Mouse (Mus musculus): ENCODE measurements around the gene Agbl1. TPM values are rescaled to one million over a fixed set of nuclear protein-coding genes. Genes with fewer than 3 reads are reported as not detected.
"Not testable (repeated sequence)": the region's sequence is repeated elsewhere in the genome, so short reads cannot be mapped to it uniquely, and the experiment has no call there.

The Agbl1 gene
- total RNA-seq, 2 experiments from 2014 or later: 0.30 to 0.38 TPM

DNA sequence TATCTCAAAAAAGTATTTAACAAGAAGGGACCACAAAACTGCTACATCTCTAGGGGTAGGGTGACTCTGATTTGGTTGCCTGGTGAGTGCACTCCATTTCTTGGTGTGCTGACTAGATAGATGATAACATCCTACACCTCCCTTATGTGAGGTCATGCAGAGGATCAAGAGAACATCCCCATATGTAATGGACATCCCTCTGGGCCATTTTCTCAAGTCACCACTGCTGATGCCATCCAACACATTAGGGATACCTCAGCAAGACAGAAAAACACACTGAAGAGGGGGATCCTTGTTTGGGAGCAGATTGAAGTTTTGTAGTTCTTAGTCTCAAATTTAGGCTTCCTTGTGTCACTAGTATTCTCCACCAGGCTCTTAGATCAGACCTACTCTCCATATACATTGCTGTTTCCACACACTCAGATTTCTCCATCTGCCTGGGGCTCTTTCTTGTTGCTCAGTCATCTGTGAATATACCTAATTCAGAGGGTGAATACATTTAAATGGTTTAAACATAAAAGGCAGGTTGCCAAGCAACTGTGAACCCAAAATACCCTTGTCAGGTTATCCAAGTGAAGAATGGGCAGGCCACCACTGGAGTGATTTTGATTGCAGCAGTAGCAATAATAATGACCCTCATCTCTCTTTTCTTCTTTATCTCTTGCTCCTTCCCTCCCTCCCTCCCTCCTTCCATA lies 331.0 kb downstream of the Agbl1 start:
- no peak for DNase-seq (ENCODE audit: extremely low spot score in 1 of 2, low spot score in 1 of 2)

- DNase-seq (ENCODE audit: extremely low spot score in 1 of 2, low spot score in 1 of 2): no peak
Measured at GRCm38 (mm10) chr7:76562506-76562905, 332.8 kb downstream of the Agbl1 start.

- DNase-seq (ENCODE audit: extremely low spot score in 1 of 2, low spot score in 1 of 2): no peak
Measured at GRCm38 (mm10) chr7:76594566-76595079, 364.9 kb downstream of the Agbl1 start.

- no peak for DNase-seq (ENCODE audit: extremely low spot score in 1 of 2, low spot score in 1 of 2)
Measured at GRCm38 (mm10) chr7:76597812-76598211, 368.1 kb downstream of the Agbl1 start.

DNA sequence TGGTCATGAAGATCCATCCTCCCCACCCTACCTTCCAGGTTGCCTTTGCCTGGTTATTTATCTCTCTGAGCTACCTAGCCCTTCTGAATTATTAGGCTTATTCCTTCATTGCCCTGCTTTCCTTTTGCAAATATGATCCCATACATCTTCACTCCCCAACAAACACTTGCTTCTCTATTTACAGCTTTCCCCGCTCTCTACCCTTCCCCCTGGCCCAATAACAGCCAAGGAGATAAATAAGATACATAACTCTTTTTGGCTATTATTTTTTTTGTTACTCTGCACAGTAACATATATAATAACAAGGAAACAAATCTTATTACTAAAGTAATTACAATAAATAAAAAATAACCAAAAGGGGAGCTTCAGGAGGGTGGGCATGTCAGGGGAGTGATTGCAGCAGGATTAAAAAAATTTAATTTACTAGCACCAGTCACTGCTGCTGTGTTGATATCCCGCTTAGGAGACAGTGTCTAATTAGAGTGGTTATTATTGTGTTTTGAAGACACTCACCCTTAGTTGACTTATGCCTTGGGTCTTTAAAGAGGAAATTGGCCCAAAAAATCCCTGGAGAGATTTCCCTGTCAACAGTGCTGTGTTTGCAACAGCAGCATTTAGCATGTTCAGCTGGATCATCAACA lies 370.5 kb downstream of the Agbl1 start:
- DNase-seq (ENCODE audit: extremely low spot score in 1 of 2, low spot score in 1 of 2): no peak

DNA sequence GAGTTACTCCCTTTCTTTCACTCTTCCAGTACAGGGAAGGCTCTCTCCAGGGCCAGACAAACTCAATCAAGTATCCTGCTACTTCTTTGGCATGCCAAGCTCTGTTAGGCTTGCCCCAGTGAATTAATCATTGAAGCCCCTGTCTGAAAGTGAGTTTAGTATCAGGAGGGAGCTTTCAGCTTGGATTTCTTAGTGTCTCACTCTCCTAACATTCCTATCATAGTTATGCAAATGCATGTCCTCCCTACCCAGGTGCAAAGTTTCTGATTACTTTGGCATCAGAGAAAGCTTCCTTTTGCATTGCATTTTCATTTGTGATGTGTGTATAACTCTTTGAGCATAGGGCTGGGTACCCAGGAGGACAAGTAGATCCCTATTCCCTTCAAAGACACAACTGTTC lies 399.8 kb downstream of the Agbl1 start:
- no peak for DNase-seq (ENCODE audit: extremely low spot score in 1 of 2, low spot score in 1 of 2)

GRCm38 (mm10) chr7:76650984-76651383 lies 421.3 kb downstream of the Agbl1 start:
- DNase-seq (ENCODE audit: extremely low spot score in 1 of 2, low spot score in 1 of 2): no peak

DNA sequence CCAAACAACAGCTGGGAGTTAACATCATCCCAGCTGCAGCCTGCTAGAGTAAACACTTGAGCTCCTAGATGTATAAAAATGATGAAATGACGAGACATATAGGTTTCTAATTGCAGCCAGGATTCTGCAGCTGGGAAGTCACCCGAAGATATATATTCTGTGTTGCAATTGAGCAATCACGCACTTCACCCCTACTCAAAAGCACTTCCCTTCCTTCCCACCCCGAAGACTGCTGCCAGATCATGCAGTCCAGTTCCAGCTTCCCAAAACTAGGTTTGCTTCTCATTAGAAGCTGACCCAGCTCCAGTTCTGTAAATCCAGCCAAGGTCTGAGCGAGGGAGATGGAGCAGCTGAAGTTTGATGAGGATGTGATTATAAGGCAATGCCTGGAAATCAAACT lies 431.4 kb downstream of the Agbl1 start:
- no peak for DNase-seq (ENCODE audit: extremely low spot score in 1 of 2, low spot score in 1 of 2)

DNA sequence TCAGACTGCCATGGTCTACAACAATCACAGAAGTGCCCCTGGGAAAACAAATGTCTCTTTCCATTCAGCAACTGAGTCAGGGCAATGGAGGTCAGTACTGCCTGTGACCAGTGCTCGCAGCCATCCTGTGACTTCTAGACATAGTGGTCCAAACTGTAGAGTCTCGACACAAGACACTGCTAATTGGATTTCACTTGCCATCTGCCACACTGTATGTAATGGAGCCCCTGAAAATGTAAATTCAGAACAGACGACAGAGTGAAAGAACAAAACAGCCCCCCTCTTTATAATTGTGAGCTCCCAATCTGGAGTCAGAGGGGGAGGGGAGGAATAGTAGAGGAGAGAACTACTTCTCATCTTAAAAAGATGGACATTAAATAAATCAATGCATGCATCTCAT lies 445.2 kb downstream of the Agbl1 start:
- no peak for DNase-seq (ENCODE audit: extremely low spot score in 1 of 2, low spot score in 1 of 2)

DNA sequence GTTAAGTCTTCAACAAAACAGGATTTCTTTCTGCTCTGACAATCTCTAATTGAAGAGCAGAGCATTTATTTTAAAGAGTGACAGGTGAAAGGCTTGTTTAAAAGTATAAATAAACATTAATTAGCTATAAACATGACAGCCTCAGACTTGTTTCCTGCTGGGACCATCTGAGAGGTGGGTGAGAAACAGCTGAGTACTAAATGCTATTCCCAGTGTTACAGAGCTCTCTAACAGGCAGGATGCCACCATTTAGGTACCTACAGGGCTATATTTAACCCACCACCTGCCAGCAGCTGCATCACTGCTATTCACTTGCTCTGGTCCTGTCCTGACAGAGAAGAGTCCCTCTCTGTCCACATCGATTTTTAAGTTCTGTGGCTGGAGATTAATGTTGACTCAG lies 471.5 kb downstream of the Agbl1 start:
- DNase-seq (ENCODE audit: extremely low spot score in 1 of 2, low spot score in 1 of 2): no peak

DNA sequence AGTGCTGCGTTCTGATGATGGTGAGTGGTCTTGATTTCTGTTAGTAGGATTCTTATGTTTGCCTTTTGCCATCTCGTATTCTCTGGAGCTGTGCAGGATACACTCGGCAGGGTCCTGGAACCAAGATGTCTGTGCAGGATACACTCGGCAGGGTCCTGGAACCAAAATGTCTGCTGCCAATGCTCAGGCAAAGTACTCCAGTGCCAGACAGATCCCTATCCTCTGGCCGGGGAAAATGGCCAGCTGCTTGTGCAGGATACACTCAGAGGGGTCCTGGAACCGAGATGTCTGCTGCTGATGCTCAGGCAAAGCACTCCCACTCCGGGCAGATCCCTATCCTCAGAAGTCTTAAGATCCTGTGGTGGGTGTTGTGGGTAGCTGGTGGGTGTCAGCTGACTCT lies 502.5 kb downstream of the Agbl1 start:
- DNase-seq (ENCODE audit: extremely low spot score in 1 of 2, low spot score in 1 of 2): not testable (repeated sequence)

DNA sequence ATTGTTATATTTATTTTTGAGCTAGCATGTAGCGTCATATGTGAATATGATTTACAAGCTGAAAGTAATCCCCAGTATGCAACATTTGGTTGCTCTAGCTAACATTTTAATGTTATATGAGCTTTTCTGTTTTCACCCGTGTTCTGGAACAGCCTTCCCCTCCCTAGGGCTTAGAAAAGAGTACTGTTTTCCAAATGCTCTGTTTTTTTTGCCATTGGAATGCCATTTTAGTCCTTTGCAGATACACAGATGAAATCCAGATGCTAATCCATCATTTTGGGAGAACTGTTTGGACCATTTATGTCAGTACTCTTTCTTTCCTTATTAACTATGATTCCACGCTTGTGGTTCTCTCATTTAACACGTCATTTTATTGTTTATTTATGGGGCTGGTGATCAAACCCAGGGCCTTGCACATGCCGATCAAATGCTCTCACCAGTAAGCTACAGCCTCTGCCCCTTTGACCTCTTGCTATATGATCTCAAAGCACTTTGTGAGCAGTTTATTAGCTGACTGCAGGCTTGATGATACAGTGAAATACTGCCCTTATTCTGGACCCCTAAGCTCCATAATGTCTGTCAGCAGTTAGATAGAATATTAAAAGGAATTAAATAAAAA lies 547.7 kb downstream of the Agbl1 start:
- no peak for DNase-seq (ENCODE audit: extremely low spot score in 1 of 2, low spot score in 1 of 2)

GRCm38 (mm10) chr7:76780446-76780845 lies 550.8 kb downstream of the Agbl1 start:
- no peak for DNase-seq (ENCODE audit: extremely low spot score in 1 of 2, low spot score in 1 of 2)

DNA sequence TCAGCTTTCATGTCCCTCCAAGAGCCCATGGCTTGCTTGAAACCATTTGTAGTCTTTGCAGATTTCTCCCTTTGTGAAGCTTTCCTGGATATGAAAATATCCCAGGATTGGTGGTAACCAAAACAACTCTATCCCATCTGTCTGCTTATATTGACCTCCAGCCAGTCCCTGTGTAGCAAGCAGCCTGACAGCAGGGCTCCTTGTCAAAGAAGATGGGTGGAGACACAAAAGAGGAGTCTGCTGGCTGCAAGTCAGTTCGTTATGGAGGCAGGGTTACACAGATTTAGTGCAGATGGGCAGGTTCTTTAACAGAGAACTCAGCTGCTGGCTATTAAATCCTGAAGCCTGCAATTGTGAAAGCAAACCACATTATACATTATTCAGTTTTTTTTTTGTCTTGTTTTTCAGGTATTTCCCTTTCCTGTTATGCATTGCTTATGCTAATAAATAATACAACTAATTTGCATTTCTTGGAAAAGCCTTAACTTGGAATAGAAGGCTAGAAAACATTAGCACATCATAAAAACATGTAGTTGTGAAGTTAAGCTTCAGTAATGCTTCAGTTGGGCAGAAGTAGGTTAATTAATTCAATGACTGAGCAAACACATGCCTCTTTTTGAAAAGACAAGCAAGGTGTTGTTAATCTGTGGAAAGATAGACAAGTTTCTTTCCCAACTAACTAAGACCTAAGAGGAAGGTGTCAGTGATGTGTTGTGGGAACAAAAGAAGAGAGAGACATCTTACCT lies 559.0 kb downstream of the Agbl1 start:
- no peak for DNase-seq (ENCODE audit: extremely low spot score in 1 of 2, low spot score in 1 of 2)

DNA sequence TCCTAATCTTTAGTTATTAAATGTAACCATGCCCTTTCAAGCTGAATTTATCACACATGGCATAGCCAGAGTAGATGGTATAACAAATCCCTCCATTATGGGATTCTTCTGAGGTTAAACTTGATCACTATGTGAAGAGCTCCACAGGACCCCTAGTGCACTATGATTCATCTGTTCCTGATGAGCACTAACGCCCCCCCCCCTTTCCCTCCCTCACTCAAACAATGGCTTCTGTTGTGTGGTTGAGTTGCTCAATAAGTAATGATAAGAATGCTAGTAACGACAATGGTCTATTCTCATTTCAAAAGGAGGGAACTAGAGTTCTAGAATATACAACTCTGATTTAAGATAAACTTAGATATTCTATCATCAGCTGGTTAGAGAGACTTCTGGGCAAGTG lies 560.4 kb downstream of the Agbl1 start:
- no peak for DNase-seq (ENCODE audit: extremely low spot score in 1 of 2, low spot score in 1 of 2)

DNA sequence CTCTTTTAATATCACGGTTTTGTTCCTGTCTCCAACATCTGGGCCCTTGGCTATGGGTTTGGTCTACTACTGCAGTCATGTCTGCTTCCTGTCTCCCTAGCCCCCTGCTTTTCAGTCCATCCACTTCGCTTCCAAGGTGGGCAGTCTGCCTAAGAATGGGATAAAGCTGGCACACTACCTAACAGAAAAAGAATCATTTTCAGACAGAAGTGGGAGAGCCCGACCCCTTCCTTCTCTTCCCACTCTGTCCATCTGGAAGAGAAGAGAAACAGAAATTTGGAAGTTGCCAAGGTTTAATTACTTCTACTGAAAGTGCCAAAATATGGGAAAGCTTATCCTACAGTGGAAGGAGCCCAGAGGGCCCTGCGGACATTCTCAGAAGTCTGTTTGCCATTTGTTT lies 561.6 kb downstream of the Agbl1 start:
- no peak for DNase-seq (ENCODE audit: extremely low spot score in 1 of 2, low spot score in 1 of 2)

- no peak for DNase-seq (ENCODE audit: extremely low spot score in 1 of 2, low spot score in 1 of 2)
Measured at GRCm38 (mm10) chr7:76810003-76810402, 580.3 kb downstream of the Agbl1 start.

DNA sequence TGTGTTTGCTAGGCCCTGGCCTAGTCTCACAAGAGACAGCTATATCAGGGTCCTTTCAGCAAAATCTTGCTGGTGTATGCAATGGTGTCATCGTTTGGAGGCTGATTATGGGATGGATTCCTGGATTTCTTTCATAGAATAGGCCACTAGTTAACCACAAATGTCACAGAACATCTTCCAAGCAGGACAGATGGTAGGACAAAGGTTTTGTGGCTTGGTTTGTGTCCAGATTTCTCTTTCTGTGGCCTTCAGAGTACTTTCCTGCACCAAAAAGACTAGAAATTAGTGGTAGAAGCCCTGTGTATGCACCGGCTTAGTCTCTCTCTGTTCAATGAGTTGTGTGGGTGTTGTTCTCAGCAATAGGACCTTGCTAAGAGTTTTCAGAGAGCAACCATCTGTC lies 590.9 kb downstream of the Agbl1 start:
- no peak for DNase-seq (ENCODE audit: extremely low spot score in 1 of 2, low spot score in 1 of 2)

- DNase-seq (ENCODE audit: extremely low spot score in 1 of 2, low spot score in 1 of 2): peak in 1 of 2 experiments; percentile 2
Measured at GRCm38 (mm10) chr7:76842146-76842545, 612.5 kb downstream of the Agbl1 start.

DNA sequence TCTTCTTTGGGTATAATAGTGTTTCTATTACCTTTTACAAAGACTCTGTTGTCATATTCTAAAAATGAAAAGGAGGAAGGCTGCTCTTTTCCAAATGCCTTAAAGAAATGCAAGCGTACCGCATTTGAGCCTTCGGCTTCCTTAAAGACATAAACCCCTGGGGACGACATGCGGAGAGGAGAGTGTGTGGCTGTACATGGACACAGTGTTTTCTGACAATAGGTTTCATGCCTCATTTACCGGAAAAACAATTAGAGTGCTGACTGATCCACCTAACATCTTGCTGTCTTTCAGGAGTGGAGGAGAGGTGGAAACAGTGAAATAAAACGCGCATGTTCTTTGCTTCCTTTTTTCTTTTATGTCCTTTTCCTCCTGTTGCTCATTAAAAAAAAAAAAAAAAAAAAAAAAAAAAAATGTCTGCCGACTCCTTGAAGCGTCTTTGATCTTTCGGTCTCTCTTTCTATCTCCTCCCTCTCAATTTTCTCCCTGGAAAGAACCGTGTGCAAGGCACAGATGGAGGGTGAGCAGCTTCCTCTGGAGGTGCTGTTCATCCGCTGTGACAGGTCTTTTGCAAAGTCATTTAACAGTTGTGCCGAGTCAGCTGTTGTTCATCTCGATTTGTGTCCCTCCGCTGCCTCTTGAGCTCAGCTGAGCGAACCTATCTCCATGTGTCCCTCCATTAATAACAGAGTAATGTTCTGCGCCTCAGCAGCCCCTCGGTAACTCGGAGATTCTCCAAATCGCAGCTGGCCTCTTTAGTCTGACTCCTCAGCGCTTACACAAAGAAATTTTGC lies 659.9 kb downstream of the Agbl1 start:
- DNase-seq (ENCODE audit: extremely low spot score in 1 of 2, low spot score in 1 of 2): peak; percentile 11

Measured in layer of hippocampus, postnatal 25 days (tissue).